Mouse (Mus musculus) myocyte (in vitro differentiated cells): Measurements from ENCODE around the gene Tmem30a. TPM values are rescaled to one million over a fixed set of nuclear protein-coding genes. Genes with fewer than 3 reads are reported as not detected.

Source experiments
- H3K27me3 ChIP-seq: one replicate; pipeline ENCODE4 v1.6.1; 2011; ENCODE audit not compliant: control insufficient read depth, insufficient read depth, insufficient read length
- H3K36me3 ChIP-seq: one replicate; pipeline ENCODE4 v1.6.1; 2011; ENCODE audit not compliant: control insufficient read depth, insufficient read depth
- H3K4me2 ChIP-seq: one replicate; pipeline ENCODE4 v1.6.1; 2011; ENCODE audit warnings: low read depth, control low read depth
- H3K4me3 ChIP-seq: one replicate; pipeline ENCODE4 v1.5.1; 2011; ENCODE audit warnings: mild to moderate bottlenecking, control low read depth, moderate library complexity
- H3K79me2 ChIP-seq: one replicate; pipeline ENCODE4 v1.6.1; 2011; ENCODE audit not compliant: control insufficient read depth, insufficient read depth
- H3ac ChIP-seq: one replicate; pipeline ENCODE4 v1.6.1; 2011; ENCODE audit not compliant: control insufficient read depth, insufficient read length
- CEBPB ChIP-seq: IDR thresholded peaks from 2 replicates; pipeline ENCODE4 v1.6.1; 2011; ENCODE audit warnings: mild to moderate bottlenecking, moderate library complexity; ENCODE audit not compliant: poor library complexity, insufficient read depth, severe bottlenecking
- E2F4 ChIP-seq: IDR thresholded peaks from one replicate; pipeline ENCODE4 v1.6.1; 2011; ENCODE audit warnings: mild to moderate bottlenecking, control low read depth, moderate library complexity; ENCODE audit not compliant: insufficient read depth
- MAX ChIP-seq: IDR thresholded peaks from one replicate; pipeline ENCODE4 v1.6.1; 2011; ENCODE audit warnings: low read depth, mild to moderate bottlenecking, control low read depth
- MYOD1 ChIP-seq, 3 experiments: IDR thresholded peaks; one replicate each; pipeline ENCODE4 v1.6.1; 2011; ENCODE audit warnings: control low read depth in 2 of 3, low read depth in 2 of 3, mild to moderate bottlenecking in 2 of 3, moderate library complexity in 1 of 3; ENCODE audit not compliant: insufficient read length in 2 of 3, control insufficient read depth in 1 of 3
- MYOG ChIP-seq, 3 experiments: IDR thresholded peaks; one replicate each; pipeline ENCODE4 v1.6.1; 2011; ENCODE audit warnings: control low read depth in 2 of 3, low read depth in 2 of 3, mild to moderate bottlenecking in 2 of 3; ENCODE audit not compliant: insufficient read length in 2 of 3, control insufficient read depth in 1 of 3, insufficient read depth in 1 of 3
- POLR2A ChIP-seq: IDR thresholded peaks from one replicate; pipeline ENCODE4 v1.6.1; 2011; ENCODE audit warnings: low read depth, mild to moderate bottlenecking, control low read depth, moderate library complexity; ENCODE audit not compliant: insufficient read length
- POLR2AphosphoS2 ChIP-seq: IDR thresholded peaks from one replicate; pipeline ENCODE4 v1.6.1; 2011; ENCODE audit warnings: low read depth, control low read depth; ENCODE audit not compliant: insufficient read length
- REST ChIP-seq: IDR thresholded peaks from one replicate; pipeline ENCODE4 v1.6.1; 2011; ENCODE audit warnings: mild to moderate bottlenecking, control low read depth, moderate library complexity; ENCODE audit not compliant: insufficient read depth, insufficient read length
- SRF ChIP-seq: IDR thresholded peaks from one replicate; pipeline ENCODE4 v1.6.1; 2011; ENCODE audit warnings: low read depth; ENCODE audit not compliant: control insufficient read depth, insufficient read length
- TCF12 ChIP-seq: IDR thresholded peaks from one replicate; pipeline ENCODE4 v1.6.1; 2011; ENCODE audit warnings: mild to moderate bottlenecking, control low read depth; ENCODE audit not compliant: poor library complexity, insufficient read depth, severe bottlenecking
- TCF3 ChIP-seq: IDR thresholded peaks from one replicate; pipeline ENCODE4 v1.6.1; 2011; ENCODE audit warnings: low read depth, control low read depth; ENCODE audit not compliant: insufficient read length
- USF1 ChIP-seq: IDR thresholded peaks from one replicate; pipeline ENCODE4 v1.6.1; 2011; ENCODE audit warnings: low read depth, mild to moderate bottlenecking, control low read depth, moderate library complexity
- polyA plus RNA-seq: library from polyadenylated mRNA; unstranded; fragments of >200 nt; fragmentation: generic; extraction: Trizol; gene quantifications from one replicate; pipeline ENCODE4 v1.2.1, GENCODE M21; 2012; ENCODE audit warnings: missing spikeins

Gene Tmem30a
- polyA plus RNA-seq, 1 experiment: 24.7 TPM

GRCm38 (mm10) chr9:79810534-79810933, 17.2 kb upstream of the Tmem30a start:
- Histone ChIP-seq H3K27me3 (peaks cover 23% of the 10 kb centered on the region), H3K79me2 (no peaks in the 10 kb centered on the region), H3K4me3 (no peak overlapping the region), H3K4me2 (no peak overlapping the region), H3K36me3 (no peaks in the 10 kb centered on the region), H3ac (no peak overlapping the region)
- TF ChIP-seq MAX (no peak), REST (no peak), CEBPB (no peak), TCF3 (no peak), POLR2AphosphoS2 (no peak), MYOG (IDR thresholded peaks at IDR 0.05; ENCODE audit: control insufficient read depth in 1 of 3, insufficient read depth in 1 of 3, insufficient read length in 2 of 3, low read depth in 2 of 3) (no peak), POLR2A (no peak), E2F4 (no peak), SRF (no peak), TCF12 (no peak), USF1 (no peak), MYOD1 (IDR thresholded peaks at IDR 0.05; ENCODE audit: control insufficient read depth in 1 of 3, insufficient read length in 2 of 3, low read depth in 2 of 3) (no peak)

DNA sequence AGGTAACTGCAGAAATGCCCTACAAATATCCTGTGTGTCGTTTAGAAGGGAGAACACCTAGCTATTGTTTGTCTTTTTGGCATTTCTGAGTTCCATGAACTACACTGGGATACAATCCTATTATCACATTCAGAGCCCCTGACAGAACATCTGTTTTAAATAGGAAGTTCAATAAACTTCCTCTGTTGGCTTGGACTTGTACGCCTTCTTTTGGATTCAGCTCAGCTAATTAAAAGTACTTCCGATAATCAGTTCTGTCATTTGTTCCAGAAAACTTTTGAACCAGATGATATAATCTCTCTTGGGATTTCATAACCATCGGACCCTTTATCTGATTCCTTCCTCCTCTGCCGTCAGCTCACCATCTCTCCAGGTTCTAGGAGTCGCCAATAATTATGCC, 16.1 kb upstream of the Tmem30a start:
- Histone ChIP-seq H3K4me3 (no peak overlapping the region), H3K4me2 (no peak overlapping the region), H3ac (no peak overlapping the region), H3K27me3 (peaks cover 26% of the 10 kb centered on the region), H3K36me3 (no peaks in the 10 kb centered on the region), H3K79me2 (no peaks in the 10 kb centered on the region)
- TF ChIP-seq MYOD1 (IDR thresholded peaks at IDR 0.05; ENCODE audit: control insufficient read depth in 1 of 3, insufficient read length in 2 of 3, low read depth in 2 of 3) (no peak), CEBPB (no peak), MYOG (IDR thresholded peaks at IDR 0.05; ENCODE audit: control insufficient read depth in 1 of 3, insufficient read depth in 1 of 3, insufficient read length in 2 of 3, low read depth in 2 of 3) (no peak)

GRCm38 (mm10) chr9:79807178-79807577, 13.9 kb upstream of the Tmem30a start:
- Histone ChIP-seq H3K4me2 (no peak overlapping the region), H3K36me3 (no peaks in the 10 kb centered on the region), H3K4me3 (no peak overlapping the region), H3K27me3 (peaks cover 12% of the 10 kb centered on the region), H3K79me2 (no peaks in the 10 kb centered on the region), H3ac (no peak overlapping the region)
- TF ChIP-seq MAX: no peak
- TF ChIP-seq REST: no peak
- TF ChIP-seq E2F4: no peak
- TF ChIP-seq SRF: no peak
- TF ChIP-seq MYOD1 (IDR thresholded peaks at IDR 0.05; ENCODE audit: control insufficient read depth in 1 of 3, insufficient read length in 2 of 3, low read depth in 2 of 3): no peak
- TF ChIP-seq TCF12: no peak

DNA sequence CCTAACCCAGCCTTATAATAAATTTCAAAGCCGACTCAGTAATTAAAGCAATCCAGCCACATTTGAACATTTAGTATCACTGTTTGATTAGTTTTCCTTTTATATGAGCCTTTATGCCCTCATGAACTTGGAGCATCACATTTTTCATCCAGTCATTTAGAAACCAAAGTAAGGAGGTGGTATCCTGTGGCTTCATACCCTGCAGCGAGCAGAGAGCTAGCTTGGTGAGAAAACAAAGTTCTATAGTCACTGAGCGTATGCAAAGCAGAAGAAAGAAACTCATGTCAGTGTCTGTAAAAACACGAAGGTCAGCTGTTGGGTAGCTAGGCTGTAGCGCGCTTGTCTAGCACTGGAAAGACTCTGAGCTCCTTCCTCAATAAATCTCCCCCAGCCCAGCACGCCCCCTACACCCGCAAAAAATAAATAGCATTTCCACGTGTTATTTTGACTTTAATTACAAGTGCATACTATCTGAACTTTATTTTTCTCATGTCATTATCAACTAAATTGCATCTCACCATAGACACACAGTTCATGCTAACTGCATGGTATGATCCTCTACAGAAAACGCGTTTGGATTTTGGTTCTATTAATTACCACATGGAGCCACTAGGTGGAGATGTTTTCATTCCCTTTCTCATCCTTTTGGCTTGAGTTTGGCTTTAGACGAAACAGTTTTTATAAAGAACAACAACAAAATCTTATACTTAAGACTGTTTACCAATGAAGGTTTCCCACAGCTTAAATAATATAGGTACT, 13.2 kb upstream of the Tmem30a start:
- Histone ChIP-seq H3K4me2 (no peak overlapping the region), H3K4me3 (no peak overlapping the region), H3ac (no peak overlapping the region), H3K79me2 (no peaks in the 10 kb centered on the region), H3K27me3 (peaks cover 12% of the 10 kb centered on the region), H3K36me3 (no peaks in the 10 kb centered on the region)
- TF ChIP-seq MAX: no peak
- no peak for TF ChIP-seq E2F4
- no peak for TF ChIP-seq TCF12
- TF ChIP-seq CEBPB: no peak
- TF ChIP-seq USF1: no peak
- TF ChIP-seq TCF3: no peak
- TF ChIP-seq MYOG (IDR thresholded peaks at IDR 0.05; ENCODE audit: control insufficient read depth in 1 of 3, insufficient read depth in 1 of 3, insufficient read length in 2 of 3, low read depth in 2 of 3): no peak
- TF ChIP-seq REST: no peak
- no peak for TF ChIP-seq MYOD1 (IDR thresholded peaks at IDR 0.05; ENCODE audit: control insufficient read depth in 1 of 3, insufficient read length in 2 of 3, low read depth in 2 of 3)
- TF ChIP-seq POLR2A: no peak
- TF ChIP-seq SRF: no peak
- TF ChIP-seq POLR2AphosphoS2: no peak

GRCm38 (mm10) chr9:79805426-79805825, 12.1 kb upstream of the Tmem30a start:
- no peak overlapping the region for H3ac ChIP-seq
- no peaks in the 10 kb centered on the region for H3K79me2 ChIP-seq
- no peak overlapping the region for H3K4me2 ChIP-seq
- H3K27me3 ChIP-seq: peaks cover 19% of the 10 kb centered on the region
- H3K4me3 ChIP-seq: no peak overlapping the region
- TF ChIP-seq REST (no peak), USF1 (peak; percentile 11), POLR2AphosphoS2 (no peak), MYOG (IDR thresholded peaks at IDR 0.05; ENCODE audit: control insufficient read depth in 1 of 3, insufficient read depth in 1 of 3, insufficient read length in 2 of 3, low read depth in 2 of 3) (no peak), SRF (no peak), CEBPB (no peak)
- no peaks in the 10 kb centered on the region for H3K36me3 ChIP-seq
